Mouse (Mus musculus) forebrain, embryonic 16.5 days (tissue): ENCODE results near the gene Plekhf1. TPM values are rescaled to one million over a fixed set of nuclear protein-coding genes. Genes with fewer than 3 reads are reported as not detected.

Experiments used
- ATAC-seq: fragments of 200-750 bp; cut with Nextera tagmentation; 2 replicates; pipeline ENCODE4 v1.8.0; 2017; ENCODE audit warnings: mild to moderate bottlenecking, moderate library complexity
- H3K27ac ChIP-seq: fragments of 300-500 bp; sonication (generic); 2 replicates; pipeline ENCODE4 v1.5.1; 2014; ENCODE audit warnings: low read length, control low read depth
- H3K27me3 ChIP-seq: fragments of 300-500 bp; sonication (generic); replicated peaks from 2 replicates; pipeline ENCODE4 v1.6.1; 2014; ENCODE audit warnings: low read length; ENCODE audit not compliant: control insufficient read depth, insufficient read depth
- H3K36me3 ChIP-seq: fragments of 300-500 bp; sonication (generic); 2 replicates; pipeline ENCODE4 v1.6.1; 2014; ENCODE audit not compliant: control insufficient read depth, insufficient read depth
- H3K4me1 ChIP-seq: fragments of 300-500 bp; sonication (generic); replicated peaks from 2 replicates; pipeline ENCODE4 v1.6.1; 2014; ENCODE audit warnings: low read length; ENCODE audit not compliant: control insufficient read depth, insufficient read depth
- H3K4me2 ChIP-seq: fragments of 300-500 bp; sonication (generic); 2 replicates; pipeline ENCODE4 v1.6.1; 2014; ENCODE audit warnings: mild to moderate bottlenecking, low read length, control low read depth
- H3K4me3 ChIP-seq: fragments of 300-500 bp; sonication (generic); replicated peaks from 2 replicates; pipeline ENCODE4 v1.5.1; 2014; ENCODE audit warnings: mild to moderate bottlenecking, low read length, control low read depth
- H3K9ac ChIP-seq: fragments of 300-500 bp; sonication (generic); replicated peaks from 2 replicates; pipeline ENCODE4 v1.6.1; 2014; ENCODE audit warnings: low read depth, low read length, control low read depth
- H3K9me3 ChIP-seq: fragments of 300-500 bp; sonication (generic); 2 replicates; pipeline ENCODE4 v1.6.1; 2016; ENCODE audit warnings: low read length; ENCODE audit not compliant: control insufficient read depth
- WGBS: fragments of 180-500 bp; shearing (Covaris S2); extraction: QIAGEN DNeasy Blood & Tissue Kit; methylation state at CpG from one replicate; pipeline ENCODE4 v1.1.7; 2014; 5-methylcytosine and 5-hydroxymethylcytosine counted together
- polyA plus RNA-seq: library from polyadenylated mRNA; unstranded; fragments of >200 nt; fragmentation: Nextera tagmentation; extraction: Ambion mirVana; gene quantifications from 2 replicates; pipeline ENCODE4 v1.2.1, GENCODE M21; 2015

The Plekhf1 gene
- polyA plus RNA-seq, 1 experiment from 2014 or later: 0.42 TPM

DNA sequence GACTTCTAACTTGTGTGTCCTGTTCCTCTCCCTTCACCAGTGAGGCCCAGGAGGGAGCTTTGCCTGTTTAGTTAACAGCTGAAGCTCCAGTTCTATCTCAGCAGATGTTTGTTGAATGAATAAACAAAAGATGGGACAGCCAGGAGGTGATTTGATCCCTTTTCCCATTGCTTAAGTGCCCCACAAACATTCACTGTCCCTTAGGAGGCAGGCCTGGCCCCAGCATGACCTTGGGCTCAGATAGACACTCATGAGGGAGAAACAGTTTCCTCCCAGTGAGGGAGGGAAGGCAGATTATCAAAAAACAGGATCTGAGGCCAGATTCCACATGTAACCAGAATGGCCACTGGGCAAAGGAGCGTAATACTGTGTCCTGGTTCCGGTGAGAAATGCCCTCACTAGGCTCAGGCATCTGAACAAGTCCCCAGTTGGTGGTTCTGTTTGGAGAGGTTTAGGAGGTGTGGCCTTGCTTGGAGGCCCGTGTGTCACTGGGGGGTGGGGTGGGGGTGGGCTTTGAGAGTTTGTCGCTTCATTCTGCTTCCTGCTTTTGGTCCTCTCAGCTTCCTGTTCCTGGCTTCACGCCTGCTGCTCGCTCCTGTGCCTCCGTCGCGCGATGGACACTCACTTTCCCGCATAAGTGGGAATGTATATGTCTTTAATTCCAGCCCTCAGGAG, 18.2 kb downstream of the Plekhf1 start:
- 81% methylated on average over 11 of the region's 11 CpGs for WGBS
- H3K27ac ChIP-seq: no peak overlapping the region
- no peak for ATAC-seq

DNA sequence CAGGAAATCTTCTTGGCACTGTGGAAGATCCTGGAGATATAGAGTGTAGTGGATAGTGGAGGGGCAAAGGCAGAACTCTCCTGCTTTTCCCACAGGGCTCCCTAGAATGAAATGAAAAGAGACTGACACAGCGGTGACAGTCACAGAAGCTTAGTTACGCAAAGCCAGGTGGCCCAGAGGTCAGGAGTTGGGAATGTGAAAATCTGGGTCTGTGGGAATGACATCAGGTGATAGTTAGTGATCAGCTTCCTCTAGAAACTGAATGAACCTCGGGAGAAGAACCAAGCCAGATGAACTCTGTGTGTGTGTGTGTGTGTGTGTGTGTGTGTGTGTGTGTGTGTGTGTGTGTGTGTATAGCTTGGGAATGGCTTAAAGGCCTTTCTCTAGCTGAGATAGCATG, 18.8 kb downstream of the Plekhf1 start:
- no peak for ATAC-seq
- Histone ChIP-seq H3K27ac (no peak overlapping the region), H3K4me3 (no peak overlapping the region), H3K4me1 (no peaks in the 10 kb centered on the region), H3K9me3 (no peaks in the 10 kb centered on the region), H3K36me3 (no peaks in the 10 kb centered on the region), H3K9ac (no peak overlapping the region), H3K4me2 (no peak overlapping the region), H3K27me3 (no peaks in the 10 kb centered on the region)
- WGBS: 72% methylated on average over 3 of the region's 3 CpGs

More for the DNA sequence above, 18.2 kb downstream of the Plekhf1 start:
- no peak overlapping the region for H3K9ac ChIP-seq
- no peak overlapping the region for H3K4me2 ChIP-seq
- no peaks in the 10 kb centered on the region for H3K9me3 ChIP-seq
- H3K27me3 ChIP-seq: no peaks in the 10 kb centered on the region
- no peak overlapping the region for H3K4me3 ChIP-seq
- H3K4me1 ChIP-seq: no peaks in the 10 kb centered on the region
- H3K36me3 ChIP-seq: no peaks in the 10 kb centered on the region

DNA sequence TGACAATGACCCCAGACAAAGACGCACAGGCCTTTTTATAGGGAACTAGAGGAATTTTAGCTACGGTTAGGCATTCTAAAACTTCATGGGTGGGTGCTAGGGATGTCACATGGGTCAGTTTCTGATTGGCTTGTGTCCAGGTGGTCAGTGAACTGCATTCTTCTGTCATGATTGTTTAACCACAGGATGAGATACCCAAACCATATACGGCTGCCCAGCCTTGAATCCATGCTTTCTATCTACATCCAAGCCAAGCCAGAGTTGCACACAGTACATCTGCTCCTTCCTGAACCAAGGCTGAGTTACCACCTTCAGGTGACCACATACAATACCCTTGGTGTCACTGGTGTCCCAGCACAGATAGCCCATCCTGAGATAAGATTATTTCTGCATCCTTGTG, 21.3 kb downstream of the Plekhf1 start:
- Histone ChIP-seq H3K4me2 (no peak overlapping the region), H3K4me3 (no peak overlapping the region), H3K9me3 (no peaks in the 10 kb centered on the region), H3K4me1 (no peaks in the 10 kb centered on the region), H3K9ac (no peak overlapping the region), H3K36me3 (no peaks in the 10 kb centered on the region), H3K27me3 (no peaks in the 10 kb centered on the region), H3K27ac (no peak overlapping the region)
- 78% methylated on average over 3 of the region's 3 CpGs for WGBS
- ATAC-seq: no peak

DNA sequence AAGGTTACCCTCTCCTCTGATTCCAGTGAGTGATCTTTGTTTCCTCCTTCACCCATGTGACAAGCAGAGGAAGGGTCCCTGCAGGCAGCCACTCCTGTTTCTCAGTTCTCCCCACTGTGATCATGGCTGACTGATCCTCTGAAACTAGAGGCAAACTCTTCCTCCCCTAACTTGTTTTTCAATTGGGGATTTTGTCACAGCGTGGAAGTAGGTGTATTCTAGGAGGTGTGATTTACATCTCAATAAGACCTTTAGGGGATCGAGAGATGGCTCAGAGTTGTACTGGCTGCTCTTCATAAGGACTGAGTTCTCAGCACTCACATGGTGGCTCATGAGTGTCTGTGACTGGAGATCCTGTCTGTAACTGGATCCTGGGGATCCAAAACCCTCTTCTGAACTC, 22.0 kb downstream of the Plekhf1 start:
- Histone ChIP-seq H3K4me2 (no peak overlapping the region), H3K27ac (no peak overlapping the region), H3K27me3 (no peaks in the 10 kb centered on the region), H3K36me3 (no peaks in the 10 kb centered on the region), H3K9ac (no peak overlapping the region), H3K4me3 (no peak overlapping the region), H3K9me3 (no peaks in the 10 kb centered on the region), H3K4me1 (0 out of 2 replicates have a peak, but pooled peaks cover 3% of the 10 kb centered on the region)
- WGBS: 25% methylated on average over 2 of the region's 2 CpGs
- ATAC-seq: no peak

DNA sequence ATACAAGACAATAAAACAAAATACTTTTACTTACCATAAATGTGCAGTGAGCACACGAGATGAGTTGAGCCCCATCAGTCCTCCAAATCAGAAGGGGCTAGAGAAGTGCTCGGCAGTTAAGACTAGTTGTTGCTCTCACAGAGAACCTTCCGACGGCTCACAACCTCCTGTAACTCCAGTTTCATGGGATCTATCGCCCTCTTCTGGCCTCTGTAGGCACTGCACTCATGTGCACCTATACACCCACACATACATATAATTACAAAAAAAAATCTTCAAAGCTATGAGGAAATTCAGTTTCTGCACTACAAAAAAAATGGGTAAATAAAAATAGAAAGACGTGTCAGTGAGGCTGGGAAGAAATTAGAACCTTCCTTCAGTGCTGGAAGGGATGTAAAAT, 23.5 kb downstream of the Plekhf1 start:
- Histone ChIP-seq H3K9ac (no peak overlapping the region), H3K4me3 (no peak overlapping the region), H3K4me2 (no peak overlapping the region), H3K9me3 (no peaks in the 10 kb centered on the region), H3K27ac (no peak overlapping the region), H3K27me3 (no peaks in the 10 kb centered on the region), H3K36me3 (no peaks in the 10 kb centered on the region), H3K4me1 (peaks cover 6% of the 10 kb centered on the region; the same call in 1 of the 2 replicates)
- no peak for ATAC-seq
- 87% methylated on average over 6 of the region's 6 CpGs for WGBS

DNA sequence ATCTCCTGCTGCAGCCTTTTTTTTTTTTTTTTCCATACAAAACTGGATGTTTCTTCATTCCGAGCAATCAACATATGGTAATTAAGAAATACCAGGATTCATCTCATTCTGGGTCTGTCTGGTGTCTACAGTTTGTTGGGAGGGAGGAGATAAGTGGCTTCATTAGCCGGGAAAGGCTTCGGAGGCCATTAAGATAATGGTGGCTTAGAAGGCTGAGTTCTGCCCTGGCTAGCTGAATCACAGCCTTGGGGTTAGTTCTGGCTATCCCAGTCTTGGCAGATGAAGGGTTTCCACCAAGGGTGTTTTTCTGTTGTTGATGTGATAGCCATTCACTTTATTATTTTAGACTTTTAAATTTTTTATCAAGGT, 26.5 kb downstream of the Plekhf1 start:
- H3K36me3 ChIP-seq: no peaks in the 10 kb centered on the region
- H3K4me3 ChIP-seq: no peak overlapping the region
- H3K27ac ChIP-seq: no peak overlapping the region
- no peaks in the 10 kb centered on the region for H3K27me3 ChIP-seq
- no peaks in the 10 kb centered on the region for H3K9me3 ChIP-seq
- peaks cover 6% of the 10 kb centered on the region; the same call in 1 of the 2 replicates for H3K4me1 ChIP-seq
- ATAC-seq: peak; percentile 31; the same call in 1 of the 2 replicates
- peak overlapping the region; percentile 44 for H3K4me2 ChIP-seq
- 25% methylated on average over 3 of the region's 3 CpGs for WGBS
- no peak overlapping the region for H3K9ac ChIP-seq

DNA sequence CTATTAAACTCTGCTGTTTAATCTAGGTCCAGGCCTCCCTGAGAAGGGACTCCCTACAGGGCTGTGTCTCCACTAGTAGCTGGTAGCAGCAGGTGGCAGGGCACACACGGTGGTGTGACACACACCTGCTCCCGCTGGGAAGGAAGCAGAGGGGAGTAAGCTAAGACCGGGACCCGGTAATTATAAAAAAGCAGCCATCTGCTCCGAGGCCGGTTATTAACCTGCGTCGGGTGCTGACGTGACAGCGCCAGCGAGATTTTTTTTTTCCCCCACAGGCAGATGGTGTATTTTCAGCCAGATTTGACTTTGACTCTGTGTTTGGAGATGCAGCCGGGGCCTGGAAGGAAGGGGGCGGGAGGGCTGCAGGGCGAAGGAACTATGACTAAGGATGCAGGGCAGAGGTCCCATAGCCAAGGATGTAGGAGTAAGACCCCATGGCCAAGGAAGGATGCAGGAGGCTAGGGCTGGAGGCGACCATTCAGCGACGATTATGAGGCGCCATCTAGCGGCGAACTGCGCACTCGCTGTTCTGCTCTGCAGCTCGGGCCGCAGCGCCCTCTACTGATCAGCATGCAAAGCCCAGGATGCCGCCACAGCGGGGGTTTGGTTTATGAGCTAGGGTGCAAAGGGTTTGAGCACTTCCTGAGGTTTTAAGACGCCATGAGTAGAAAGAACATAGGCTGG, 27.1 kb downstream of the Plekhf1 start:
- WGBS: under 1% methylated on average over 28 of the region's 28 CpGs
- peak overlapping the region; percentile 49 for H3K27ac ChIP-seq
- H3K36me3 ChIP-seq: no peaks in the 10 kb centered on the region
- H3K9ac ChIP-seq: peak overlapping the region; percentile 27
- H3K4me3 ChIP-seq: peak overlapping the region; percentile 26
- no peaks in the 10 kb centered on the region for H3K27me3 ChIP-seq
- peak overlapping the region; percentile 44 for H3K4me2 ChIP-seq
- H3K4me1 ChIP-seq: peaks cover 6% of the 10 kb centered on the region; the same call in 1 of the 2 replicates
- peak; percentile 92 for ATAC-seq
- no peaks in the 10 kb centered on the region for H3K9me3 ChIP-seq

GRCm38 (mm10) chr7:38199907-38200605, 27.8 kb downstream of the Plekhf1 start:
- Histone ChIP-seq H3K27me3 (no peaks in the 10 kb centered on the region), H3K27ac (peak overlapping the region; percentile 49), H3K9me3 (no peaks in the 10 kb centered on the region), H3K4me3 (no peak overlapping the region; the same call in 1 of the 2 replicates), H3K9ac (no peak overlapping the region), H3K4me2 (peak overlapping the region; percentile 44), H3K4me1 (peaks cover 6% of the 10 kb centered on the region; the same call in 1 of the 2 replicates), H3K36me3 (no peaks in the 10 kb centered on the region)
- 63% methylated on average over 8 of the region's 8 CpGs for WGBS
- ATAC-seq: no peak

DNA sequence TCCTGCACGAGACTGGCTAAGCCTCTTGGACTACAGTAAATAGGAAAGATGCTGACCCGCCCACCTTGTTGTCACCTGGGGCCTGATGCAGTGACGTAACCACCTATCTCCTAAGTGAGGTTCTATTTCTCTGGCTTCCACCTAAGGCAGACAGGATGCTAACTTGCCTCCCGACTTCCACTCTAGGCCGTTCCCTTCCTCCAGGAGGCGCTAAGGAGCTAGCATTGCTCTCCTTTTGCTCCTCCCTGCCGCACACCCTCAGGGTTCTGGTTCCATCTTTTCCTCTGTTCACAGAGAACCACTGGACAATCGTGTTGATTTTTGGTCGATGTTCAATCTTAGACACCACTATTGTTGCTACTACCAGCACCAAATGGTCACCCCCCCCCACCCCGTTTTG, 36.2 kb downstream of the Plekhf1 start:
- no peak overlapping the region for H3K4me2 ChIP-seq
- no peaks in the 10 kb centered on the region for H3K9me3 ChIP-seq
- no peaks in the 10 kb centered on the region for H3K36me3 ChIP-seq
- no peaks in the 10 kb centered on the region for H3K27me3 ChIP-seq
- H3K9ac ChIP-seq: no peak overlapping the region
- H3K27ac ChIP-seq: no peak overlapping the region
- H3K4me1 ChIP-seq: no peaks in the 10 kb centered on the region
- no peak overlapping the region for H3K4me3 ChIP-seq
- no peak for ATAC-seq
- 48% methylated on average over 10 of the region's 10 CpGs for WGBS
